Mouse (Mus musculus) liver, embryonic 14.5 days (tissue): ENCODE results near the gene Polg2. TPM values are rescaled to one million over a fixed set of nuclear protein-coding genes. Genes with fewer than 3 reads are reported as not detected.
"Not testable (repeated sequence)": the region's sequence is repeated elsewhere in the genome, so short reads cannot be mapped to it uniquely, and the experiment has no call there.

Experiments
- ATAC-seq: fragments of 200-750 bp; cut with Nextera tagmentation; 2 replicates; pipeline ENCODE4 v1.8.0; 2017; ENCODE audit warnings: moderate number of reproducible peaks, mild to moderate bottlenecking, moderate library complexity; ENCODE audit not compliant: insufficient read depth
- DNase-seq, 3 experiments: peaks; one replicate each; pipeline ENCODE4 v3.0.0-alpha.2; 2012 to 2013; ENCODE audit warnings: low read depth in 3 of 3, low spot score in 3 of 3
- H3K27ac ChIP-seq: fragments of 300-500 bp; sonication (generic); 2 replicates; pipeline ENCODE4 v1.5.1; 2014; ENCODE audit warnings: moderate library complexity, mild to moderate bottlenecking, control low read depth, inconsistent platforms
- H3K27me3 ChIP-seq: fragments of 300-500 bp; sonication (generic); 2 replicates; pipeline ENCODE4 v1.6.1; 2014; ENCODE audit warnings: mild to moderate bottlenecking, low read length, moderate library complexity; ENCODE audit not compliant: control insufficient read depth, insufficient read depth
- H3K36me3 ChIP-seq: fragments of 300-500 bp; sonication (generic); replicated peaks from 2 replicates; pipeline ENCODE4 v1.6.1; 2014; ENCODE audit warnings: low read depth; ENCODE audit not compliant: control insufficient read depth, insufficient read depth
- H3K4me1 ChIP-seq, 2 experiments: fragments of 200-500 bp in 1 of 2; fragments of 300-500 bp in 1 of 2; sonication (generic) in 1 of 2; replicated peaks; 2 replicates each; pipeline ENCODE4 v1.6.1; 2012 to 2014; ENCODE audit warnings: antibody characterized with exemption in 1 of 2, inconsistent platforms in 1 of 2, low read length in 1 of 2; ENCODE audit not compliant: control insufficient read depth in 2 of 2, insufficient read depth in 2 of 2
- H3K4me2 ChIP-seq: fragments of 300-500 bp; sonication (generic); 2 replicates; pipeline ENCODE4 v1.6.1; 2014; ENCODE audit warnings: low read depth, mild to moderate bottlenecking, control low read depth, moderate library complexity
- H3K4me3 ChIP-seq, 2 experiments: fragments of 200-500 bp in 1 of 2; fragments of 300-500 bp in 1 of 2; sonication (generic) in 1 of 2; 2 replicates each; pipeline ENCODE4 v1.5.1; 2012 to 2014; ENCODE audit warnings: low read depth in 2 of 2, low read length in 2 of 2, mild to moderate bottlenecking in 2 of 2, control low read depth in 1 of 2, inconsistent platforms in 1 of 2, moderate library complexity in 1 of 2; ENCODE audit not compliant: insufficient read depth in 1 of 2
- H3K9ac ChIP-seq: fragments of 300-500 bp; sonication (generic); replicated peaks from 2 replicates; pipeline ENCODE4 v1.6.1; 2014; ENCODE audit warnings: mild to moderate bottlenecking, control low read depth, moderate library complexity
- H3K9me3 ChIP-seq: fragments of 300-500 bp; sonication (generic); 2 replicates; pipeline ENCODE4 v1.6.1; 2016; ENCODE audit warnings: low read length, mixed read lengths; ENCODE audit not compliant: control insufficient read depth
- CTCF ChIP-seq: IDR thresholded peaks from 2 replicates; pipeline ENCODE4 v1.5.1; 2016; ENCODE audit warnings: antibody characterized with exemption, low read depth, control low read depth
- EP300 ChIP-seq: IDR thresholded peaks from 2 replicates; pipeline ENCODE4 v1.6.1; 2016; ENCODE audit warnings: antibody characterized with exemption, low read depth
- WGBS: fragments of 180-500 bp; shearing (Covaris S2); extraction: QIAGEN DNeasy Blood & Tissue Kit; methylation state at CpG from one replicate; pipeline ENCODE4 v1.1.7; 2014; ENCODE audit not compliant: insufficient replicate concordance; 5-methylcytosine and 5-hydroxymethylcytosine counted together
- polyA plus RNA-seq, 2 experiments: library from polyadenylated mRNA; depleted of rRNA in 1 of 2; stranded (reverse) in 1 of 2; unstranded in 1 of 2; fragments of >200 nt; fragmentation: Nextera tagmentation in 1 of 2; extraction: Ambion mirVana in 1 of 2; gene quantifications; 2 replicates each; pipeline versions ENCODE4 v1.2.1 to v1.2.3; 2012 to 2014

Gene Polg2
- polyA plus RNA-seq, 2 experiments, result 3.8 to 4.4 TPM

- no peak overlapping the region for H3K9ac ChIP-seq
- H3K4me2 ChIP-seq, result no peak overlapping the region
- no peaks in the 10 kb centered on the region for H3K9me3 ChIP-seq
- no peak for DNase-seq
- TF ChIP-seq CTCF (no peak), EP300 (no peak)
- no peak for ATAC-seq
- 82% methylated on average over 14 of the region's 14 CpGs for WGBS
- H3K36me3 ChIP-seq, result peaks cover 46% of the 10 kb centered on the region
- peaks cover 0 to 2% of the 10 kb centered on the region in 2 experiments; a peak in 1 of 4 replicates for H3K4me1 ChIP-seq
- H3K27me3 ChIP-seq, result no peaks in the 10 kb centered on the region
- H3K4me3 ChIP-seq, result no peak overlapping the region
- H3K27ac ChIP-seq, result no peak overlapping the region
These were observed 35.4 kb upstream of the Polg2 start for GRCm38 (mm10) chr11:106814601-106815320.

- WGBS, result 70% methylated on average over 7 of the region's 7 CpGs
- H3K9me3 ChIP-seq, result no peaks in the 10 kb centered on the region
- peak in 1 of 3 experiments; percentile 20 for DNase-seq
- peak; percentile 50; the same call in 1 of the 2 replicates for ATAC-seq
- peaks cover 0 to 2% of the 10 kb centered on the region in 2 experiments; a peak in 1 of 4 replicates for H3K4me1 ChIP-seq
- H3K9ac ChIP-seq, result no peak overlapping the region
- no peak overlapping the region for H3K4me2 ChIP-seq
- no peak overlapping the region for H3K4me3 ChIP-seq
- no peak overlapping the region for H3K27ac ChIP-seq
- no peak for TF ChIP-seq CTCF
- TF ChIP-seq EP300, result no peak
- peaks cover 47% of the 10 kb centered on the region for H3K36me3 ChIP-seq
- H3K27me3 ChIP-seq, result no peaks in the 10 kb centered on the region
These were observed 33.2 kb upstream of the Polg2 start for GRCm38 (mm10) chr11:106812410-106813136.

DNA sequence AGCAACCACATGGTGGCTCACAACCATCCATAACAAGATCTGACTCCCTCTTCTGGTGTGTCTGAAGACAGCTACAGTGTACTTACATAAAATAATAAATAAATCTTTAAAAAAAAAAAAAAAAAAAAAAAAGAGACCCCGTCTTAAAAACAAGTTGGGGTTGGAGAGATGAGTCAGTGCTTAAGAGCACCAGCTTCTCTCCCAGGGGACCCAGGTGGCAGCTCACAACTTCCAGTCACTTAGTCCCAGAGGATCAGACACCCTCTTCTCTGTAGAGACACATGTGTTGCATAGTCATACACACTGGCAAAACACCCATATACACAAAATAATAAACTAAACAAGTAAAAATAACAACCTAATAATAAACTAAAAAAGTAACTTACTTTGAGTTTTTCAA, 28.1 kb upstream of the Polg2 start:
- ATAC-seq, H3K4me2 ChIP-seq, H3K9me3 ChIP-seq, H3K4me3 ChIP-seq, DNase-seq, H3K27me3 ChIP-seq, H3K27ac ChIP-seq, H3K4me1 ChIP-seq, H3K9ac ChIP-seq: not testable (repeated sequence)
- WGBS, result 88% methylated on average over 1 of the region's 1 CpGs
- H3K36me3 ChIP-seq, result peaks cover 24% of the 10 kb centered on the region

GRCm38 (mm10) chr11:106802069-106802627, 22.8 kb upstream of the Polg2 start:
- TF ChIP-seq EP300, result no peak
- TF ChIP-seq CTCF, result no peak
- WGBS, result 89% methylated on average over 10 of the region's 10 CpGs
- no peak for DNase-seq
- H3K36me3 ChIP-seq, result peaks cover 50% of the 10 kb centered on the region
- no peak overlapping the region for H3K9ac ChIP-seq
- H3K4me3 ChIP-seq, result no peak overlapping the region
- no peak overlapping the region for H3K4me2 ChIP-seq
- no peak overlapping the region for H3K27ac ChIP-seq
- no peaks in the 10 kb centered on the region for H3K27me3 ChIP-seq
- H3K9me3 ChIP-seq, result no peaks in the 10 kb centered on the region
- no peaks in the 10 kb centered on the region for H3K4me1 ChIP-seq
- ATAC-seq, result no peak

DNA sequence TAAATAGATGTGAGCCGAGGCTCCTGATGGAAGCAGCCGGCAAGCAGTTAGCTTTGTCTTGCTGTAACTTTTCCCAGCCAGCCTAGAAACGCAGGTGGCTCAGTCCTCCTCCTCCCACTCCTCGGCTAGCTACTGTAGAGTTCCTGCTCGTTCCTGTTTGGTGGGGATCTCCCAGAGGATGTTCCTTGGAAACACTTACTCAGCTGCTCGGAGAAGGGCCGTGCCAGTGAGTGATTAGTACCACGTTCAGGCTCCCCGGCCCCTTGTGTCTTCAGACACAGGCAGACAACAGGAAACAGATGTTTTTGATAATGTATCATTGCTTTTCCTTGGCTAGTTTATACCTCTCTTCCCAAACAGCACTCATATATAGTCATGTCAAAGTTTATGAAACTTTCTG, 16.3 kb upstream of the Polg2 start:
- H3K27me3 ChIP-seq, result no peaks in the 10 kb centered on the region
- no peaks in the 10 kb centered on the region for H3K9me3 ChIP-seq
- no peak overlapping the region for H3K27ac ChIP-seq
- no peak for TF ChIP-seq EP300
- TF ChIP-seq CTCF, result no peak
- DNase-seq (no peak), ATAC-seq (no peak)
- no peak overlapping the region for H3K9ac ChIP-seq
- no peak overlapping the region for H3K4me2 ChIP-seq
- 30% methylated on average over 9 of the region's 9 CpGs for WGBS
- no peak overlapping the region for H3K4me3 ChIP-seq
- peaks cover 45% of the 10 kb centered on the region for H3K36me3 ChIP-seq
- no peaks in the 10 kb centered on the region for H3K4me1 ChIP-seq
